Mouse (Mus musculus) brain, embryonic 14.5 days (tissue): ENCODE results near the gene Chst8. TPM values are rescaled to one million over a fixed set of nuclear protein-coding genes. Genes with fewer than 3 reads are reported as not detected.

Experiments used
- DNase-seq: peaks from one replicate; pipeline ENCODE4 v3.0.0-alpha.2; 2011; ENCODE audit warnings: low read depth
- CTCF ChIP-seq: fragments of 200-500 bp; IDR thresholded peaks from 2 replicates; pipeline ENCODE4 v1.5.1; 2012; ENCODE audit warnings: inconsistent platforms, mild to moderate bottlenecking, moderate library complexity, borderline replicate concordance; ENCODE audit not compliant: insufficient read depth, insufficient read length; ENCODE audit errors: extremely low read depth
- POLR2A ChIP-seq: fragments of 200-500 bp; IDR thresholded peaks from 2 replicates; pipeline ENCODE4 v1.6.1; 2012; ENCODE audit warnings: mild to moderate bottlenecking, inconsistent platforms, borderline replicate concordance; ENCODE audit not compliant: poor library complexity, insufficient read depth, insufficient read length, severe bottlenecking; ENCODE audit errors: extremely low read depth
- polyA plus RNA-seq: library from polyadenylated mRNA; depleted of rRNA; stranded (reverse); fragments of >200 nt; gene quantifications from 2 replicates; pipeline ENCODE4 v1.2.3, GENCODE M21; 2012

Gene Chst8
- polyA plus RNA-seq, 1 experiment = 13.3 TPM

GRCm38 (mm10) chr7:34745426-34745825 is 67.1 kb downstream of the Chst8 start:
- no peak for TF ChIP-seq CTCF
- TF ChIP-seq POLR2A = no peak
- no peak for DNase-seq

GRCm38 (mm10) chr7:34744994-34745393 is 67.5 kb downstream of the Chst8 start:
- no peak for DNase-seq

DNA sequence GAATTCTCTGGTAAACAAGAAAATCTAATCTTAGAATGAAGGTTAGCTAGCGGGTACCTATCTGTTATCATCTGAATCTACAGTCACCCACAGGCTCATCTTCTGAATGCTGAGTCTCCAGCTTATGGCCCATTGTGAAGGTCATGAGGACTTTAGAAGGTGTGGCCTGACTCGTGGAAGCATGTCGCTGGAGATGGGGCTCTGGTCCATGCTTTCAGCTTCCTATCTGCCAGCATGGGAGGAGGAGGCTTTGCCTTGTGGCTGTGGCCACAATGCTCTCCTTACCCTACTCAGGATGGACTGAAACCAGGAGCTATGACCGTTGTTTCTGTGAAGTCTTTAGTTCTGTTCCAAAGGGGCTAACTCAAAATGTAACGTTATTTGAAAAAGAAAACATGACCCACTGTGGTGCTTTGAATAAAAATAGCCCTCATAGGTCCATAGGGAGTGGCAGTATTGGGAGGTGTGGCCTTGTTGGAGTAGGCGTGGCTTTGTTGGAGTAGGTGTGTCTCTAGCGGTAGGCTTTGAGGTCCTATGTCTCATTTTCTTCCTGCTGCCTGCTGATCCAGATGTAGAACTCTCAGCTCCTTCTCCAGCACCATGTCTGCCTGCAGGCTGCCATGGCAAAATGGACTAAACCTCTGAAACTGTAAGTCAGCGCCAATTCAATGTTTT is 69.0 kb downstream of the Chst8 start:
- no peak for TF ChIP-seq CTCF
- TF ChIP-seq POLR2A = no peak
- DNase-seq = no peak

More at GRCm38 (mm10) chr7:34744994-34745393, 67.5 kb downstream of the Chst8 start:
- TF ChIP-seq POLR2A = no peak
- TF ChIP-seq CTCF = no peak

DNA sequence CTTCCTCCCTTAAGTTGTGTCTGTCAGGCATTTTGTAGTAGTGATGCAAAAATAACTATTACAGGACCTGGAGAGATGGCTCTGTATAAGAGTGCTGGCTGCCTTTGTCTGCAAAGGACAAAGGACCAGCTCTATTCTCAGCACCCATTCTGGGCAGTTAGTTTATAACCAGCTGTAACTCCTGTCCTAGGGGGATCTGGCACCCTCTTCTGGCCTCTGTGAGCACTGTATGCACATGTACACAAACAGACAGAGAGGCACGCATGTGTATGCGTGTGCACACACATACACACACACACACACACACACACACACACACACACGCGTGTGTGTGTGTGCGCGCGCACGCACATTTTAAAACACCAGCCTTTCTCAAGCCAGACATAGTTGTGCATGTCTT is 73.1 kb downstream of the Chst8 start:
- DNase-seq = no peak
- no peak for TF ChIP-seq CTCF
- no peak for TF ChIP-seq POLR2A

GRCm38 (mm10) chr7:34737206-34737605 is 75.3 kb downstream of the Chst8 start:
- TF ChIP-seq CTCF = no peak
- no peak for TF ChIP-seq POLR2A
- DNase-seq = no peak

DNA sequence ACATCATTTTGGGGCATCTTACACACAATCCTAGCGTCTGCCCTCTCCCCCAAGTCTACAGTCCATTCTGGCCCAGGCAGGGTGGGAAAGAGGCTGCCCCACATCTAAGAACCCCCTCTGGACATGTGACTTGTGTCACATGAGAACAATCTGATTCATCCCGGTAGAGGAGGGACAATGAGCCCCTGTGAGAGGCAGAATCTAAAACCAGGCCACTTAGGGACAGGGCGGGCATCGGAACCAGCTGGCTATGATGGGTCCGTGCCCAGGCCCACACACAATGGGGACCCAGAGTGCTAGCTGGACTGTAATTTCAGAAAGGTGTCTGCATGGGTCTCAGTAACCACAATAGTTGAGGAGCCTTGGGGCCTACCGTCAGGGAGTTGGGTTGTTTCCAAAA is 78.2 kb downstream of the Chst8 start:
- TF ChIP-seq POLR2A = no peak
- no peak for DNase-seq

GRCm38 (mm10) chr7:34728931-34729330 is 83.6 kb downstream of the Chst8 start:
- no peak for DNase-seq
- TF ChIP-seq CTCF (no peak), POLR2A (no peak)

- TF ChIP-seq POLR2A (no peak), CTCF (no peak)
Observed at GRCm38 (mm10) chr7:34725206-34725605, 87.3 kb downstream of the Chst8 start.

DNA sequence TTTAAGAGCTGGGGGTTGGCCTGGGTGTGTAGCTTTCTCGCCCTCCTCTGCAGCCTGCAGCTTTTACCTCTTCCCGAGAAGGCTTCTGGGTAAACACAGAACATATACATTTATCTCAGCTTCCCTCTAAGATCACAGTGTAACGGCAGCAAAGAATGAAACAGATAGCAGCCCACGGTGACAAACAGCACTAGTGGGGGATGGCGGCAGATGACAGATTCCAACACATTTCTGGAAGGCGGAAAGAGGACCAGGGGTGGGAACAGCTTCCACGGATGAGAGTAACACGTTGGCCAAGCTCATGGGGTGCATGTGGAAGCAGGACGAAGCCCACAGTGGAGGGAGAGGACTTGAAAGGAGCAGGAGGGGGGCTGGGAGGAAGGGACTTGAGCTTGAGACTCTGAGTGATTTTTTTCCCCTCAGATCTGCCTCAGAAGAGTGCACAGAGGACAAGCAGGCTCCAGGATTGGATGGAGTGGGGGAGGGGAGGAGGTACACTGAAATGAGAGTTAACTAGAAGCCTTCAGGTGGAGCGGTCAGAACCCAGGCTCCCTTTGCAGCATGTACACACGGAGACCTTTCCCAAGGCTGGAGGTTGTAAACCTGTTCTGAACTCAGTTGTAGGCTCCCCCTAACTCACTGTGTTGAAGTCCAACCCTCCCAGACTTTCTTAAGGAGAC is 89.8 kb downstream of the Chst8 start:
- DNase-seq = no peak
- TF ChIP-seq POLR2A = no peak

More at GRCm38 (mm10) chr7:34725206-34725605, 87.3 kb downstream of the Chst8 start:
- no peak for DNase-seq

DNA sequence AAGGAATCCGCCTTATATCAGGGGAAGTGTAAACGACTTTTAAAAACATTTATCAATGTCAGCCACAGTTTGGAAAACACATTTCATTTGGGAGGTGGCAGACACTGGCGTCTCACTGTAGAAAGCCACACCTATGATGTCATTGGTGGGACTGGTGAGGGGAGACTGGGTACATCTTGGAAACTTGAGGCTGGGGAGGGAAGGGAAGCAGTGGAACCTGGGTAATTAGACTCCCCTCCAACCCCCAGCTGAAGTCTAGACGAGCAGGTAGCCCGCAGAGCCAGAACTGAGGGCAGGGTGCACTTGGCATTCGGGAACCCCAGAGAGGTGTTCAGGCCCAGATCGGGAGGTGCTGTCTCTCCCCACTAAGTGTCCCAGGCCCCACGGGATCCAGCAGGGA is 90.4 kb downstream of the Chst8 start:
- no peak for TF ChIP-seq CTCF
- TF ChIP-seq POLR2A = no peak
- no peak for DNase-seq

DNA sequence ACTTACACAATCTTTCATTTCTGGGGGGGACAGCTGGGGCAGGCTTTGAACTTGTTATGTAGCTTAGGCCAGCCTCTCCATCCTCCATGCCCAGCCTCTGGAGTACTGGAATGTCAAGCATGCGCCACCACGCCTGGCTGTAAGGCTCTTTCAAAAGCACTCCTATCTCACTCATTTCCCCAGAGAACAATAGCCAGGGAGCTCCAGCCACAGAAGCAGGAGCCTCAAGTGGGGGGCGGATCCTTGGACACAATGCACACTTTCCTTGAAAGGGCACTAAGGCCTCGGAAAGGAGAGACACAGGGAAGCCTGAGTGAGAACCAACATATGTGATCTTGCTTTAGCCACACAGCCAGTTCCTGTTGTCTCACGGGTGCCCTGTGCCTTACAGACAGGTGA is 90.9 kb downstream of the Chst8 start:
- TF ChIP-seq CTCF = no peak
- TF ChIP-seq POLR2A = no peak
- DNase-seq = peak; percentile 51
